Mouse (Mus musculus): ENCODE data around the gene Csnk2a1.
A peak's percentile ranks its signal among the peaks of the same experiment; 100 is the strongest.
"Not testable (repeated sequence)": the region's sequence is repeated elsewhere in the genome, so short reads cannot be mapped to it uniquely, and the experiment has no call there.

The Csnk2a1 gene

GRCm38 (mm10) chr2:152240580-152240979, 13.9 kb downstream of the Csnk2a1 start:
- DNase-seq, result no peak

- DNase-seq, result no peak
Measured at GRCm38 (mm10) chr2:152247213-152247612, 20.6 kb downstream of the Csnk2a1 start.

- no peak for DNase-seq
Measured at GRCm38 (mm10) chr2:152250511-152250910, 23.9 kb downstream of the Csnk2a1 start.

GRCm38 (mm10) chr2:152259739-152260138, 33.1 kb downstream of the Csnk2a1 start:
- no peak for DNase-seq

- DNase-seq, result no peak
Measured at GRCm38 (mm10) chr2:152273639-152274038, 47.0 kb downstream of the Csnk2a1 start.

- DNase-seq, result no peak
Measured at GRCm38 (mm10) chr2:152281407-152281806, 54.8 kb downstream of the Csnk2a1 start.

GRCm38 (mm10) chr2:152287560-152287959, 60.9 kb downstream of the Csnk2a1 start:
- no peak for DNase-seq

- DNase-seq, result no peak
Measured at GRCm38 (mm10) chr2:152288046-152288445, 61.4 kb downstream of the Csnk2a1 start.

GRCm38 (mm10) chr2:152289623-152290022, 63.0 kb downstream of the Csnk2a1 start:
- DNase-seq, result not testable (repeated sequence)

- DNase-seq, result no peak
Measured at GRCm38 (mm10) chr2:152292475-152292874, 65.8 kb downstream of the Csnk2a1 start.

- DNase-seq, result no peak
Measured at GRCm38 (mm10) chr2:152293179-152293726, 66.6 kb downstream of the Csnk2a1 start.

- peak; percentile 93 to 94 for DNase-seq
Measured at GRCm38 (mm10) chr2:152293727-152294475, 67.3 kb downstream of the Csnk2a1 start, which contains the start of gene Tbc1d20. Tbc1d20 (plus strand) TSS chr2:152293828.

GRCm38 (mm10) chr2:152294541-152294940, 67.9 kb downstream of the Csnk2a1 start:
- peak in 1 of 2 experiments; percentile 5 for DNase-seq

GRCm38 (mm10) chr2:152302862-152303261, 76.2 kb downstream of the Csnk2a1 start:
- no peak for DNase-seq

GRCm38 (mm10) chr2:152303781-152304180, 77.1 kb downstream of the Csnk2a1 start:
- DNase-seq, result no peak

- DNase-seq, result no peak
Measured at GRCm38 (mm10) chr2:152305480-152305879, 78.8 kb downstream of the Csnk2a1 start.

- DNase-seq, result no peak
Measured at GRCm38 (mm10) chr2:152307186-152307585, 80.5 kb downstream of the Csnk2a1 start.

GRCm38 (mm10) chr2:152312996-152313395, 86.4 kb downstream of the Csnk2a1 start:
- no peak for DNase-seq

GRCm38 (mm10) chr2:152313926-152314325, 87.3 kb downstream of the Csnk2a1 start:
- no peak for DNase-seq

- DNase-seq, result no peak
Measured at GRCm38 (mm10) chr2:152317054-152317453, 90.4 kb downstream of the Csnk2a1 start.

- no peak for DNase-seq
Measured at GRCm38 (mm10) chr2:152321558-152321957, 94.9 kb downstream of the Csnk2a1 start.

GRCm38 (mm10) chr2:152322198-152322597, 95.6 kb downstream of the Csnk2a1 start:
- DNase-seq, result no peak

- DNase-seq, result no peak
Measured at GRCm38 (mm10) chr2:152323971-152324370, 97.3 kb downstream of the Csnk2a1 start.

GRCm38 (mm10) chr2:152324842-152325241, 98.2 kb downstream of the Csnk2a1 start:
- no peak for DNase-seq

- DNase-seq, result no peak
Measured at GRCm38 (mm10) chr2:152326157-152326556, 99.5 kb downstream of the Csnk2a1 start.

Data from B cell, adult 2 months (primary cell).